Mouse (Mus musculus) embryonic facial prominence, embryonic 11.5 days (tissue): ENCODE data around the gene Gm5741. TPM values are rescaled to one million over a fixed set of nuclear protein-coding genes. Genes with fewer than 3 reads are reported as not detected.
A peak's percentile ranks its signal among the peaks of the same experiment; 100 is the strongest.
"Not testable (repeated sequence)": the region's sequence is repeated elsewhere in the genome, so short reads cannot be mapped to it uniquely, and the experiment has no call there.

Experiments
- ATAC-seq: fragments of 200-750 bp; cut with Nextera tagmentation; replicated peaks from 2 replicates; pipeline ENCODE4 v1.8.0; 2017; ENCODE audit warnings: low read depth; ENCODE audit not compliant: insufficient number of reproducible peaks, low FRiP score, low TSS enrichment
- DNase-seq: peaks from one replicate; pipeline ENCODE4 v3.0.0-alpha.2; 2015; ENCODE audit warnings: low spot score
- H3K27ac ChIP-seq: fragments of 300-500 bp; sonication (generic); replicated peaks from 2 replicates; pipeline ENCODE4 v1.5.1; 2014; ENCODE audit warnings: mild to moderate bottlenecking, low read depth, low read length, control low read depth
- H3K27me3 ChIP-seq: fragments of 300-500 bp; sonication (generic); 2 replicates; pipeline ENCODE4 v1.6.1; 2014; ENCODE audit warnings: mild to moderate bottlenecking, low read length, moderate library complexity, mixed read lengths; ENCODE audit not compliant: control insufficient read depth, insufficient read depth
- H3K36me3 ChIP-seq: fragments of 300-500 bp; sonication (generic); replicated peaks from 2 replicates; pipeline ENCODE4 v1.6.1; 2014; ENCODE audit warnings: low read depth, mild to moderate bottlenecking, low read length, moderate library complexity, mixed read lengths; ENCODE audit not compliant: control insufficient read depth, insufficient read depth
- H3K4me1 ChIP-seq: fragments of 300-500 bp; sonication (generic); 2 replicates; pipeline ENCODE4 v1.6.1; 2014; ENCODE audit warnings: low read length, mixed read lengths; ENCODE audit not compliant: control insufficient read depth, insufficient read depth
- H3K4me2 ChIP-seq: fragments of 300-500 bp; sonication (generic); 2 replicates; pipeline ENCODE4 v1.6.1; 2014; ENCODE audit warnings: low read depth, mild to moderate bottlenecking, control low read depth, low read length, moderate library complexity
- H3K4me3 ChIP-seq: fragments of 300-500 bp; sonication (generic); 2 replicates; pipeline ENCODE4 v1.5.1; 2014; ENCODE audit warnings: low read depth, low read length, control low read depth
- H3K9ac ChIP-seq: fragments of 300-500 bp; sonication (generic); replicated peaks from 2 replicates; pipeline ENCODE4 v1.6.1; 2014; ENCODE audit warnings: mild to moderate bottlenecking, control low read depth, low read length
- H3K9me3 ChIP-seq: fragments of 300-500 bp; sonication (generic); replicated peaks from 2 replicates; pipeline ENCODE4 v1.6.1; 2016; ENCODE audit warnings: mild to moderate bottlenecking, low read length, inconsistent platforms, mixed read lengths; ENCODE audit not compliant: control insufficient read depth
- WGBS: fragments of 180-500 bp; shearing (Covaris S2); extraction: QIAGEN DNeasy Blood & Tissue Kit; methylation state at CpG from one replicate; pipeline ENCODE4 v1.1.7; 2014; 5-methylcytosine and 5-hydroxymethylcytosine counted together
- polyA plus RNA-seq: library from polyadenylated mRNA; unstranded; fragments of >200 nt; fragmentation: Nextera tagmentation; extraction: Ambion mirVana; gene quantifications from 2 replicates; pipeline ENCODE4 v1.2.1, GENCODE M21; 2014

Gm5741 gene
- polyA plus RNA-seq, 1 experiment from 2014 or later, result not detected

GRCm38 (mm10) chr8:85095051-85095450, 27.3 kb upstream of the Gm5741 start:
- H3K4me2 ChIP-seq, result no peak overlapping the region
- no peak overlapping the region for H3K27ac ChIP-seq
- 91% methylated on average over 13 of the region's 13 CpGs for WGBS
- DNase-seq (no peak), ATAC-seq (no peak)
- no peaks in the 10 kb centered on the region; the same call in 1 of the 2 replicates for H3K36me3 ChIP-seq
- H3K27me3 ChIP-seq, result no peaks in the 10 kb centered on the region
- H3K9me3 ChIP-seq, result no peaks in the 10 kb centered on the region
- H3K4me1 ChIP-seq, result no peaks in the 10 kb centered on the region
- H3K9ac ChIP-seq, result no peak overlapping the region
- no peak overlapping the region for H3K4me3 ChIP-seq

- no peak overlapping the region for H3K9ac ChIP-seq
- H3K36me3 ChIP-seq, result peaks cover 2% of the 10 kb centered on the region; the same call in 1 of the 2 replicates
- H3K27me3 ChIP-seq, result no peaks in the 10 kb centered on the region
- ATAC-seq (no peak), DNase-seq (no peak)
- no peak overlapping the region for H3K4me2 ChIP-seq
- no peaks in the 10 kb centered on the region for H3K4me1 ChIP-seq
- H3K27ac ChIP-seq, result no peak overlapping the region
- no peak overlapping the region for H3K4me3 ChIP-seq
- 31% methylated on average over 21 of the region's 21 CpGs for WGBS
- no peaks in the 10 kb centered on the region for H3K9me3 ChIP-seq
Observed at GRCm38 (mm10) chr8:85091526-85092090, 23.8 kb upstream of the Gm5741 start.

GRCm38 (mm10) chr8:85090856-85091255, 23.1 kb upstream of the Gm5741 start:
- DNase-seq (no peak), ATAC-seq (no peak)
- Histone ChIP-seq H3K9me3 (no peaks in the 10 kb centered on the region), H3K36me3 (peaks cover 2% of the 10 kb centered on the region; the same call in 1 of the 2 replicates), H3K4me2 (no peak overlapping the region), H3K4me3 (no peak overlapping the region), H3K4me1 (no peaks in the 10 kb centered on the region), H3K27ac (no peak overlapping the region), H3K27me3 (no peaks in the 10 kb centered on the region), H3K9ac (no peak overlapping the region)
- 92% methylated on average over 11 of the region's 11 CpGs for WGBS

- Histone ChIP-seq H3K4me3 (no peak overlapping the region), H3K9me3 (no peaks in the 10 kb centered on the region), H3K27ac (no peak overlapping the region), H3K36me3 (peaks cover 2% of the 10 kb centered on the region; the same call in 1 of the 2 replicates), H3K4me2 (no peak overlapping the region), H3K9ac (no peak overlapping the region), H3K27me3 (no peaks in the 10 kb centered on the region), H3K4me1 (no peaks in the 10 kb centered on the region; the same call in 1 of the 2 replicates)
- ATAC-seq (no peak), DNase-seq (no peak)
- 78% methylated on average over 2 of the region's 2 CpGs for WGBS
Observed at GRCm38 (mm10) chr8:85088771-85089170, 21.0 kb upstream of the Gm5741 start.

- Histone ChIP-seq H3K4me3 (no peak overlapping the region), H3K9me3 (no peaks in the 10 kb centered on the region), H3K36me3 (peaks cover 2% of the 10 kb centered on the region; the same call in 1 of the 2 replicates), H3K9ac (no peak overlapping the region), H3K4me2 (no peak overlapping the region), H3K4me1 (no peaks in the 10 kb centered on the region; the same call in 1 of the 2 replicates), H3K27me3 (no peaks in the 10 kb centered on the region), H3K27ac (no peak overlapping the region)
- DNase-seq (no peak), ATAC-seq (no peak)
- WGBS, result 79% methylated on average over 3 of the region's 3 CpGs
Observed at GRCm38 (mm10) chr8:85086238-85086637, 18.5 kb upstream of the Gm5741 start.

- Histone ChIP-seq H3K9me3 (no peaks in the 10 kb centered on the region), H3K4me1 (no peaks in the 10 kb centered on the region; the same call in 1 of the 2 replicates), H3K4me2 (no peak overlapping the region), H3K36me3 (peaks cover 2% of the 10 kb centered on the region; the same call in 1 of the 2 replicates), H3K27me3 (no peaks in the 10 kb centered on the region), H3K9ac (no peak overlapping the region), H3K4me3 (no peak overlapping the region), H3K27ac (no peak overlapping the region)
- 96% methylated on average over 8 of the region's 8 CpGs for WGBS
- ATAC-seq (no peak), DNase-seq (no peak)
Observed at GRCm38 (mm10) chr8:85084633-85085032, 16.9 kb upstream of the Gm5741 start.

GRCm38 (mm10) chr8:85083108-85083813, 15.5 kb upstream of the Gm5741 start, which contains the start of gene Man2b1:
Gene Man2b1 (plus strand): TSS chr8:85083270.
- Histone ChIP-seq H3K36me3 (peaks cover 2% of the 10 kb centered on the region; the same call in 1 of the 2 replicates), H3K27me3 (no peaks in the 10 kb centered on the region), H3K9ac (peak within 1 kb of the TSS; percentile 68), H3K4me2 (peak within 1 kb of the TSS; percentile 60), H3K9me3 (no peaks in the 10 kb centered on the region), H3K4me1 (no peaks in the 10 kb centered on the region; the same call in 1 of the 2 replicates), H3K27ac (no peak within 1 kb of the TSS), H3K4me3 (peak within 1 kb of the TSS; percentile 53)
- 1% methylated on average over 30 of the region's 30 CpGs for WGBS
- DNase-seq, result peak; percentile 81
- ATAC-seq, result peak; percentile 66

GRCm38 (mm10) chr8:85082169-85082568, 14.4 kb upstream of the Gm5741 start:
- not testable (repeated sequence) for H3K9me3 ChIP-seq, H3K4me2 ChIP-seq, H3K27me3 ChIP-seq, H3K36me3 ChIP-seq, H3K9ac ChIP-seq, DNase-seq, H3K4me3 ChIP-seq, H3K27ac ChIP-seq, H3K4me1 ChIP-seq, ATAC-seq
- 93% methylated on average over 4 of the region's 4 CpGs for WGBS
